Mouse (Mus musculus) ES-E14 (cell line): ENCODE results near the gene Rnf135. TPM values are rescaled to one million over a fixed set of nuclear protein-coding genes. Genes with fewer than 3 reads are reported as not detected.
"Not testable (repeated sequence)": the region's sequence is repeated elsewhere in the genome, so short reads cannot be mapped to it uniquely, and the experiment has no call there.

Experiments used
- DNase-seq: peaks from one replicate; pipeline ENCODE4 v3.0.0-alpha.2; 2013; ENCODE audit warnings: low read depth, low spot score
- H3K27ac ChIP-seq: 2 replicates; pipeline ENCODE4 v1.5.1; 2012; ENCODE audit warnings: low read depth, mild to moderate bottlenecking, low read length, moderate library complexity, mixed read lengths; ENCODE audit not compliant: poor library complexity, insufficient read depth, severe bottlenecking
- H3K36me3 ChIP-seq: 2 replicates; pipeline ENCODE4 v1.6.1; 2012; ENCODE audit warnings: mild to moderate bottlenecking, low read length, moderate library complexity, mixed read lengths; ENCODE audit not compliant: control insufficient read depth, poor library complexity, insufficient read depth, severe bottlenecking
- H3K4me1 ChIP-seq, 2 experiments: fragments of 150-350 bp in 1 of 2; sonication (generic) in 1 of 2; 2 replicates each; pipeline ENCODE4 v1.6.1; 2012; ENCODE audit warnings: low read length in 2 of 2, mild to moderate bottlenecking in 1 of 2, mixed read lengths in 1 of 2; ENCODE audit not compliant: control insufficient read depth in 2 of 2, insufficient read depth in 2 of 2, poor library complexity in 1 of 2
- H3K4me3 ChIP-seq, 2 experiments: fragments of 150-350 bp in 1 of 2; sonication (generic) in 1 of 2; 2 replicates each; pipeline ENCODE4 v1.5.1; 2012; ENCODE audit warnings: low read length in 2 of 2, low read depth in 1 of 2, mild to moderate bottlenecking in 1 of 2, mixed read lengths in 1 of 2; ENCODE audit not compliant: insufficient read depth in 1 of 2, poor library complexity in 1 of 2, severe bottlenecking in 1 of 2
- H3K9ac ChIP-seq: 2 replicates; pipeline ENCODE4 v1.6.1; 2012; ENCODE audit warnings: low read depth, mild to moderate bottlenecking, low read length, mixed read lengths; ENCODE audit not compliant: poor library complexity, insufficient read depth, severe bottlenecking
- H3K9me3 ChIP-seq: fragments of 150-350 bp; sonication (generic); 2 replicates; pipeline ENCODE4 v1.6.1; 2012; ENCODE audit warnings: low read depth, mild to moderate bottlenecking, low read length; ENCODE audit not compliant: control insufficient read depth, insufficient read depth
- CHD2 ChIP-seq: IDR thresholded peaks from 2 replicates; pipeline ENCODE4 v1.6.1; 2014; ENCODE audit warnings: mild to moderate bottlenecking, low read depth, low read length, inconsistent platforms
- HCFC1 ChIP-seq: IDR thresholded peaks from 2 replicates; pipeline ENCODE4 v1.6.1; 2012; ENCODE audit warnings: low read length, inconsistent platforms, borderline replicate concordance; ENCODE audit not compliant: insufficient read depth
- MAFK ChIP-seq: IDR thresholded peaks from 2 replicates; pipeline ENCODE4 v1.6.1; 2014; ENCODE audit warnings: mild to moderate bottlenecking, low read depth, low read length, inconsistent platforms; ENCODE audit not compliant: insufficient read depth
- ZC3H11A ChIP-seq: IDR thresholded peaks from 2 replicates; pipeline ENCODE4 v1.6.1; 2012; ENCODE audit warnings: low read depth, mild to moderate bottlenecking, inconsistent platforms, low read length, borderline replicate concordance
- ZNF384 ChIP-seq: IDR thresholded peaks from 2 replicates; pipeline ENCODE4 v1.6.1; 2012; ENCODE audit warnings: low read depth, low read length, inconsistent platforms
- in situ Hi-C, 2 experiments: fragments of 600-800 bp; cut with MboI; formaldehyde crosslinking; loops; one replicate each; pipeline ENCODE4 v1.15.1; 2025; ENCODE audit warnings: low sequenced_read_pairs in 2 of 2, inconsistent platforms in 1 of 2; ENCODE audit not compliant: unreplicated experiment in 2 of 2
- total RNA-seq: library from RNA; depleted of rRNA; stranded (reverse); fragments of 300-350 nt; gene quantifications from 2 replicates; pipeline ENCODE4 v1.2.3, GENCODE M21; 2012

Gene Rnf135
- total RNA-seq, 1 experiment: 3.4 TPM

DNA sequence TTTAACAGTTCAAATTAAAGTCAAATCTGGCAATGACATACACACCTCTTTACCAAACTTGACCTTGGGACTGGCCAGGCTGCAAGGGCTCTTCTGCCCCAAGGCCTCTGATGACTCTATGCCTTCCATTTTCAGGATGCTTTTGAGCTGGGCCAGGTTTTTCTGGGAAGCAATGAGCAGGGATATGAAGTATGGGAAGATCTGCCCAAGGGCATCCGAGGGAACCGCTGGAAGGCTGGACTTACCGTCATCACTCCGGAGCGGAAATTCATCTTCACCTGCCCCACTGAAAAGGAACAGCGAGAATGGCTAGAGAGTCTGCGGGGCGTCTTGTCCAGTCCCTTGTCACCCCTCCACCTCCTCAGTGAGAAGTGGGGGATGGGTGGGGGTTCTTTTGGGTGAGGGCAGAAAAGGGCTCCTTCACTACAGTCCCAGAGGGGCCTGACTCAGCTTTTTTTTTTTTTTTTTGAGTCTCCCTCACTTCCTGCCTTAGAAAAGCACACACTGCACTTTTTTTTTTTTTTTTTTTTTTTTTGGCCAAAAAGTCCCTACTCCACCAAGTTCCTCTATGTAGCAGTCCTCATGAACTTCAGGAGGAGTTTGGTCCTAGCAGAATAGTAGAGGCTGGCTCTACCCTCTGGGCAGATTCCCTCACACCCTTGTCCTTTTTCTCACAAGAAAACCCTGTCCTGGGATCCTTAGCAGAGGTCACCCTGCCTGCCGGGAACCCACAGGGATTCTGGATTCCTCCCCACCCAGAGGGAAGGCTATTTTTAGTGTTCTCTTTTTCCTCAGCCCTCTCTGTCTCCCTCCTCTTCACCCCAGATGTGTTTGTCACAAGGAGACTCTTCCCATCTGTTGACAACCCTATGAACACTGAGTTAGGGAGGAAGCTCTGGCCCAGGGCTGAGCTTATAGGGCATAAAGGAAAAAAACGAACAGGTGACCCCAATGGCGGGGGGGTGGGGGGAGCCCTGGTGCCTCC is 6.4 kb upstream of the Rnf135 start:
- no peaks in the 10 kb centered on the region for H3K36me3 ChIP-seq
- H3K9me3 ChIP-seq: no peaks in the 10 kb centered on the region
- H3K9ac ChIP-seq: peak overlapping the region; percentile 59; the same call in 1 of the 2 replicates
- H3K4me3 ChIP-seq: peak overlapping the region; percentile 28 to 32; a peak in 2 of 4 replicates
- DNase-seq: no peak
- TF ChIP-seq ZC3H11A (no peak), MAFK (peak; percentile 88), CHD2 (0 out of 2 replicates have a peak, but pooled peaks have one; percentile 8), HCFC1 (no peak), ZNF384 (peak; percentile 94)
- peaks cover 17 to 32% of the 10 kb centered on the region in 2 experiments for H3K4me1 ChIP-seq
- in situ Hi-C loops: no loop called here
- peak overlapping the region; percentile 88 for H3K27ac ChIP-seq

DNA sequence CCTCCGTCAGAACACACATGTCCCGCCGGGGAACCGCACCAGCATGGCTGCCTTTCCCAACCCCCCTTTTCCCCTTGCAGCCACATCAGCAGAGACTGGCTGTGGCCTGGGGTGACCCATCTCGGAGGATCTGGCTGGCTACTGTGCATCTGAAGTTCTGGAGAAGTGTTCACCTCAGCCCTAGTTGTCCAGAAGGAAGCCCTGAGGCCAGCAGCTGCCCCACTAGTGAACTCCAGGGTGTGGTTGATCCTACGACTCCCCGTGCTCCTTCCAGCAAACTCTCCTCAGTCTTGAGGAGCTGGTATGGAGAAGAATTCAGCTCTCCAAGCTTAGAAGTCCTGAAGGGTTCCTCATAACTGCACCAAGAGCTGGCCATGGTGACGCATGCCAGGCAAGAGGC is 5.3 kb upstream of the Rnf135 start:
- TF ChIP-seq ZNF384 (no peak), MAFK (no peak)
- Histone ChIP-seq H3K9ac (peak overlapping the region; percentile 32; the same call in 1 of the 2 replicates), H3K4me1 (peaks cover 13 to 29% of the 10 kb centered on the region in 2 experiments), H3K4me3 (peak overlapping the region; percentile 9 to 11; a peak in 1 of 4 replicates), H3K9me3 (no peaks in the 10 kb centered on the region), H3K27ac (peak overlapping the region; percentile 88; the same call in 1 of the 2 replicates), H3K36me3 (no peaks in the 10 kb centered on the region)
- DNase-seq: no peak
- in situ Hi-C loops: no loop called here

DNA sequence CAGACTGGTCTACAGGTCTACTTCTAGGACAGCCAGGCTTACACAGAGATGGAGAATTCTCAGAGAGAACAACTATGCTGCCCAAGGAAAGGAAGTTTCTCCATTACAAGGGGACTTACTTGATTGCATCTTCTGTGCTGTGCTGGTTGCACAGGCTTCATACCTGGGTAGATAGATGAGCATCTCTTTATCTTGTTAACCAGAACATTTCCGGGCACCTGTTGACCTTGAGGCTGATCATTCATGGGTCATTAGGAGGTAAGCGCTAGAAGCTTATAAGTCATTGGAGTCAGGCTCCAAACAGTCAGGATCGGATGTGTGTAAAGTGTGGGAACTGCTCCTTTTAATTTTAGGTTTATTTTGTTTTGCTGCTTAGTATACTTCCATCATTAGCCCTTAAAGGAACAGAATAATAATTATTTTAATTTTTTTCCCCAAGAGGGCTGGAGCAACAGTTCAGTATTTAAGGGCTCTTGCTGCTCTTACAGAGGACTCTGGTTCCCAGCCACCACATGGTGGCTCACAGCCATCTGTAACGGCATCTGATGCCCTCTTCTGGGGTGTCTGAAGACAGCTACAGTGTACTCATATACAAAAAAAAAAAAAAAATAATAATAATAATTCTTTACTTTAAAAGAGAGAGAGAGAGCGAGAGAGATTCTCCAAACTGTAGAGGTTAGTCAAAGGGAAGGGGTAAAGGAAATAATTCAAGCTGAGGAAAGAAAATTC is 2.5 kb upstream of the Rnf135 start:
- Histone ChIP-seq H3K4me1 (peaks cover 7 to 14% of the 10 kb centered on the region in 2 experiments), H3K36me3 (no peaks in the 10 kb centered on the region), H3K9me3 (no peaks in the 10 kb centered on the region), H3K27ac (peak overlapping the region; percentile 50; the same call in 1 of the 2 replicates), H3K4me3 (no peak overlapping the region), H3K9ac (no peak overlapping the region)
- in situ Hi-C loops: no loop called here
- TF ChIP-seq CHD2 (peak; percentile 24; the same call in 1 of the 2 replicates), ZC3H11A (no peak), MAFK (no peak), HCFC1 (no peak), ZNF384 (no peak)
- no peak for DNase-seq

DNA sequence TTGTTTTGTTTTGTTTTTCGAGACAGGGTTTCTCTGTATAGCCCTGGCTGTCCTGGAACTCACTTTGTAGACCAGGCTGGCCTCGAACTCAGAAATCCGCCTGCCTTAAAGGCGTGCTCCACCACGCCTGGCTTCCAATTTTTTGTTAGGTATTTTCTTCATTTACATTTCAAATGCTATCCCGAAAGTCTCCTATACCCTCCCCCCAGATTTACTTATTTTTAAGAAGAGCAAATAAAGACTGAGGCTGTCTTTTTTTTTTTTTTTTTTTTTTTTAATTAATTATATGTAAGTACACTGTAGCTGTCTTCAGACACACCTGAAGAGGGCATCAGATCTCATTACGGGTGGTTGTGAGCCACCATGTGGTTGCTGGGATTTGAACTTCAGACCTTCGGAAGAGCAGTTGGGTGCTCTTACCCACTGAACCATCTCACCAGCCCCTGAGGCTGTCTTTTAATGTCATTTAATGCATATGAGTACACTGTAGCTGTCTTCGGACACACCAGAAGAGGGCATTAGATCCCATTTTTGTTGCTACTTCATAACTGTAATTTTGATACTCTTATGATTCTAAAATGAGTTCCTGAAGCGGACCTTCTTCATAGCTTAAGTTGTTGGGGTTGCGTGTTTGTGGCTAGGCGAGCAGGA is 472 bp upstream of the Rnf135 start:
- peak overlapping the region; percentile 88; the same call in 1 of the 2 replicates for H3K9ac ChIP-seq
- DNase-seq, H3K9me3 ChIP-seq, H3K36me3 ChIP-seq, in situ Hi-C loops, H3K4me1 ChIP-seq: not testable (repeated sequence)
- 0 out of 2 replicates have a peak, but pooled peaks have one; percentile 8 for TF ChIP-seq ZNF384
- peak overlapping the region; percentile 84 to 87 for H3K4me3 ChIP-seq
- peak overlapping the region; percentile 19; the same call in 1 of the 2 replicates for H3K27ac ChIP-seq
